Mouse (Mus musculus) liver, embryonic 13.5 days (tissue): ENCODE measurements around the gene Osgin1. TPM values are rescaled to one million over a fixed set of nuclear protein-coding genes. Genes with fewer than 3 reads are reported as not detected.
A peak's percentile ranks its signal among the peaks of the same experiment; 100 is the strongest.

Source experiments
- ATAC-seq: fragments of 200-750 bp; cut with Nextera tagmentation; 2 replicates; pipeline ENCODE4 v1.8.0; 2017; ENCODE audit warnings: low read depth, mild to moderate bottlenecking, moderate number of reproducible peaks, moderate library complexity
- DNase-seq: peaks from one replicate; pipeline ENCODE4 v3.0.0; 2022
- H3K27ac ChIP-seq: fragments of 300-500 bp; sonication (generic); 2 replicates; pipeline ENCODE4 v1.5.1; 2015; ENCODE audit warnings: moderate library complexity, mild to moderate bottlenecking, inconsistent platforms
- H3K27me3 ChIP-seq: fragments of 300-500 bp; sonication (generic); 2 replicates; pipeline ENCODE4 v1.6.1; 2015; ENCODE audit warnings: mild to moderate bottlenecking, inconsistent platforms
- H3K36me3 ChIP-seq: fragments of 300-500 bp; sonication (generic); 2 replicates; pipeline ENCODE4 v1.6.1; 2015; ENCODE audit warnings: mild to moderate bottlenecking, inconsistent platforms
- H3K4me1 ChIP-seq: fragments of 300-500 bp; sonication (generic); replicated peaks from 2 replicates; pipeline ENCODE4 v1.6.1; 2015; ENCODE audit warnings: inconsistent platforms
- H3K4me2 ChIP-seq: fragments of 300-500 bp; sonication (generic); 2 replicates; pipeline ENCODE4 v1.6.1; 2015; ENCODE audit warnings: inconsistent platforms, mild to moderate bottlenecking, moderate library complexity
- H3K4me3 ChIP-seq: fragments of 300-500 bp; sonication (generic); replicated peaks from 2 replicates; pipeline ENCODE4 v1.5.1; 2015; ENCODE audit warnings: mild to moderate bottlenecking, inconsistent platforms
- H3K9ac ChIP-seq: fragments of 300-500 bp; sonication (generic); 2 replicates; pipeline ENCODE4 v1.6.1; 2015; ENCODE audit warnings: mild to moderate bottlenecking, inconsistent platforms
- H3K9me3 ChIP-seq: fragments of 300-500 bp; sonication (generic); replicated peaks from 2 replicates; pipeline ENCODE4 v1.6.1; 2016; ENCODE audit warnings: inconsistent platforms
- WGBS: fragments of 180-500 bp; shearing (Covaris S2); methylation state at CpG from one replicate; pipeline ENCODE4 v1.1.7; 2015; ENCODE audit not compliant: insufficient replicate concordance; 5-methylcytosine and 5-hydroxymethylcytosine counted together
- polyA plus RNA-seq: library from polyadenylated mRNA; unstranded; fragments of >200 nt; fragmentation: Nextera tagmentation; extraction: Ambion mirVana; gene quantifications from 2 replicates; pipeline ENCODE4 v1.2.1, GENCODE M21; 2015

Osgin1 gene
- polyA plus RNA-seq, 1 experiment from 2014 or later: 13.0 TPM

DNA sequence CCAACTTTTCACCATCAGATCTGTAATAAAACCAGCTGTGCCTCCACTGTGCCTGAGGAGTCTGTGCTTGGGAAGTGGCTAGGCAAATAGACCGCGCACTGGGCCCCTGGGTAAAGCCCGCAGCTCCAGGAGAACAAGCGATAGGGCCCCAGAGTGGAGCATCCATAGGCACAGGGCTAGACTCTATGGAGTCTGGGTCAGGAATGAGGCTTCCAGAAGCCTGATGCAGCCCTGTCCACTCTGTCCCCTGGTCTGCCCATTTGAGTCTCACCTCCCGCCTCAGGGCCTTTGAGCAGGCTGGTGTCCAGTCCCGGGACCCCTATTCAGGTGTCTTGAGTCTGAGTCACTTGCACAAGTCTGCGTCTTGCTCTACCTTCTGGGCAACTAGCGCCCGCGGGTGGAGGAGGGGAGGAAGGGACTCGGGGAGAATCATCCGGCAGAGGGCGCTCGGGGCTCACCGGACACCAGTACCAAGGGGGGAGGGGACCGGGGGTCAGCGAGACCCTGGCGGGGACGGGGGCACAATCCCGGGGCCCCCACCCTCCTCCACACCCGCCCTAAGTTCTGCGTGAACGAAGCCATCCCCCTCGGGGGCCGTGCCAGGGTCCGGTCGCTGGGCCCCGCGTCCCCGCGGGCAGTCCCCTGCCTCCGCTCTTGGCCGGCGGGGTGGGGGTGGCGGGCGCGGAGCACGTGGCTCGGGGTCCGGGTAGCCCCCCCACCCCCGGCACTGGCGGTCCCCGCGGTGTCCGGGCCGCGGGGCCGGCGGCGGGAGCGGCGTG lies 12.5 kb downstream of the Osgin1 start, which contains the start of gene Necab2:
Necab2 (plus strand) TSS at position 509 of the 779 bp plus-strand sequence.
- no peak within 1 kb of the TSS for H3K27ac ChIP-seq
- peak within 1 kb of the TSS; percentile 53 for H3K4me3 ChIP-seq
- peaks cover 33% of the 10 kb centered on the region for H3K36me3 ChIP-seq
- H3K4me1 ChIP-seq: peaks cover 9% of the 10 kb centered on the region
- DNase-seq (peak; percentile 39), ATAC-seq (peak; percentile 36; the same call in 1 of the 2 replicates)
- no peak within 1 kb of the TSS for H3K9ac ChIP-seq
- no peaks in the 10 kb centered on the region for H3K9me3 ChIP-seq
- 2% methylated on average over 38 of the region's 52 CpGs for WGBS
- H3K4me2 ChIP-seq: peak within 1 kb of the TSS; percentile 69
- H3K27me3 ChIP-seq: peaks cover 56% of the 10 kb centered on the region

DNA sequence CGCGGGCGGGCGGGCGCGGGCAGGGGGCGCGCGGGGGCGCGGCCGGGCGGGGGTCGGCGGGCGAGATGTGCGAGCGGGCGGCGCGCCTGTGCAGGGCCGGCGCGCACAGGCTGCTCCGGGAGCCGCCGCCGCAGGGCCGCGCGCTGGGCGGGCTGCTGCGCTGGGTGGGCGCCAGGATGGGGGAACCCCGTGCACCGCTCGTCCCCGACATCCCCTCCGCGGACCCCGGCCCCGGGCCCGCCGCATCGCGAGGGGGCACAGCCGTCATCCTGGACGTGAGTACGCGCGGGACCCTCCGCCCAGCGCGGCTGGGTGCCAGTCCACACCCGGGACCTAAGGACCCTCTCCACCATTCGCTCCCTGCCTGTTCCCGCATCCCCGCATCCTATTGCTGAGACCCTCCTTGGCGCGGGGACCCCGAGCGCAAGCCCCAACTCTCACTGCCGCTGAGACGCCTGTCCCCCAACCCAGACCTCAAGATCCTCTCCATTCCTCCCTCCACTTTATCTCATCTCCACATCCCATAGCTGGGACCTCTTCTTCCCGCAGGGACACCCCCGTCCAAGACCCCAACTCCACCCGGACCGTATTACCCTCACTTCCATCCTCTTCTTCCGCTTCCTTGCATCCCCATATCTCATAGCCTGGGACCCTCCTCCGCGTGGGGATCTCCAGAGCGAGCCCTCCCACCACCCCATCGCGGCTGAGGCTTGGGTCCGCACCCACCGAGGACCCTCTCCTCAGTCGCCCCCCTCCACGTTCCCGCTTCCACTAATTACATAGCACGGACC lies 13.3 kb downstream of the Osgin1 start:
- no peak overlapping the region for H3K9ac ChIP-seq

GRCm38 (mm10) chr8:119447781-119448170 lies 13.9 kb downstream of the Osgin1 start:
- no peak overlapping the region for H3K9ac ChIP-seq
- no peak for DNase-seq
- H3K4me3 ChIP-seq: no peak overlapping the region
- no peak overlapping the region for H3K27ac ChIP-seq
- peaks cover 58% of the 10 kb centered on the region for H3K27me3 ChIP-seq
- H3K4me2 ChIP-seq: no peak overlapping the region; the same call in 1 of the 2 replicates
- H3K4me1 ChIP-seq: peaks cover 9% of the 10 kb centered on the region
- no peak for ATAC-seq
- H3K9me3 ChIP-seq: no peaks in the 10 kb centered on the region
- WGBS: 5% methylated on average over 17 of the region's 17 CpGs
- peaks cover 20% of the 10 kb centered on the region for H3K36me3 ChIP-seq

More for the DNA sequence above, 13.3 kb downstream of the Osgin1 start:
- H3K27ac ChIP-seq: no peak overlapping the region
- 2% methylated on average over 51 of the region's 80 CpGs for WGBS
- peak overlapping the region; percentile 69 for H3K4me2 ChIP-seq
- peaks cover 58% of the 10 kb centered on the region for H3K27me3 ChIP-seq
- ATAC-seq: no peak
- DNase-seq: no peak
- peaks cover 25% of the 10 kb centered on the region for H3K36me3 ChIP-seq
- H3K4me1 ChIP-seq: peaks cover 9% of the 10 kb centered on the region
- H3K4me3 ChIP-seq: peak overlapping the region; percentile 53
- no peaks in the 10 kb centered on the region for H3K9me3 ChIP-seq

- H3K27me3 ChIP-seq: peaks cover 57% of the 10 kb centered on the region
- no peak overlapping the region for H3K4me2 ChIP-seq
- H3K4me1 ChIP-seq: peaks cover 9% of the 10 kb centered on the region
- peaks cover 14% of the 10 kb centered on the region; the same call in 1 of the 2 replicates for H3K36me3 ChIP-seq
- H3K27ac ChIP-seq: no peak overlapping the region
- DNase-seq (no peak), ATAC-seq (no peak)
- H3K4me3 ChIP-seq: no peak overlapping the region
- WGBS: 63% methylated on average over 12 of the region's 12 CpGs
- no peak overlapping the region for H3K9ac ChIP-seq
- no peaks in the 10 kb centered on the region for H3K9me3 ChIP-seq
These were observed 15.7 kb downstream of the Osgin1 start for GRCm38 (mm10) chr8:119449627-119450026.

GRCm38 (mm10) chr8:119451131-119451530 lies 17.2 kb downstream of the Osgin1 start:
- Histone ChIP-seq H3K9me3 (no peaks in the 10 kb centered on the region), H3K4me2 (no peak overlapping the region), H3K9ac (no peak overlapping the region), H3K4me1 (peaks cover 9% of the 10 kb centered on the region; the same call in 1 of the 2 replicates), H3K27me3 (peaks cover 42% of the 10 kb centered on the region), H3K27ac (no peak overlapping the region), H3K4me3 (no peak overlapping the region), H3K36me3 (no peaks in the 10 kb centered on the region)
- DNase-seq (no peak), ATAC-seq (no peak)
- WGBS: 67% methylated on average over 4 of the region's 4 CpGs

- no peak overlapping the region for H3K4me3 ChIP-seq
- WGBS: 70% methylated on average over 5 of the region's 5 CpGs
- no peak overlapping the region for H3K4me2 ChIP-seq
- H3K4me1 ChIP-seq: no peaks in the 10 kb centered on the region
- H3K27me3 ChIP-seq: peaks cover 24% of the 10 kb centered on the region
- no peak for ATAC-seq
- H3K9me3 ChIP-seq: no peaks in the 10 kb centered on the region
- DNase-seq: no peak
- no peak overlapping the region for H3K9ac ChIP-seq
- H3K36me3 ChIP-seq: no peaks in the 10 kb centered on the region
- H3K27ac ChIP-seq: no peak overlapping the region
These were observed 19.0 kb downstream of the Osgin1 start for GRCm38 (mm10) chr8:119452919-119453318.

DNA sequence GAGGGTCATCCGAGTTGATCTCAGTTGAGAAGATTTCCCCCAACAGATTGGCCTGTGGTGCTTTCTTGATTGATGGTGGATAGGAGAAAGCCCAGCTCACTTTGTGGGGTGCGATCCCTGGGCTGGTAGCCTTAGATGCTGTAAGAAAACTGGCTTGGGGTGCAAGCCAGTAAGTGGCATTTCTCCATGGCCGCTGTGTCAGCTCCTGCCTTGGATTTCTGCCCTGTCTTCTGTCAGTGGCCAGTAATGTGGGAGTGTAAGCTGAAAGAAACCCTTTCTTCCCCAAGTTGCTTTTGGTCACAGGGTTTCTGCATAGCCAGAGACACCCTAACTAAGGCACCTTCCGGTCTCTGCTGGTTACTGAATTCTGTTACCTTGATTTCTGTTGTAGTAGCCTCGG lies 22.1 kb downstream of the Osgin1 start:
- no peak overlapping the region for H3K27ac ChIP-seq
- ATAC-seq (no peak), DNase-seq (no peak)
- WGBS: 65% methylated on average over 5 of the region's 5 CpGs
- H3K4me1 ChIP-seq: no peaks in the 10 kb centered on the region
- no peaks in the 10 kb centered on the region for H3K9me3 ChIP-seq
- H3K27me3 ChIP-seq: peaks cover 3% of the 10 kb centered on the region; the same call in 1 of the 2 replicates
- H3K36me3 ChIP-seq: no peaks in the 10 kb centered on the region
- no peak overlapping the region for H3K4me2 ChIP-seq
- H3K4me3 ChIP-seq: no peak overlapping the region
- no peak overlapping the region for H3K9ac ChIP-seq

DNA sequence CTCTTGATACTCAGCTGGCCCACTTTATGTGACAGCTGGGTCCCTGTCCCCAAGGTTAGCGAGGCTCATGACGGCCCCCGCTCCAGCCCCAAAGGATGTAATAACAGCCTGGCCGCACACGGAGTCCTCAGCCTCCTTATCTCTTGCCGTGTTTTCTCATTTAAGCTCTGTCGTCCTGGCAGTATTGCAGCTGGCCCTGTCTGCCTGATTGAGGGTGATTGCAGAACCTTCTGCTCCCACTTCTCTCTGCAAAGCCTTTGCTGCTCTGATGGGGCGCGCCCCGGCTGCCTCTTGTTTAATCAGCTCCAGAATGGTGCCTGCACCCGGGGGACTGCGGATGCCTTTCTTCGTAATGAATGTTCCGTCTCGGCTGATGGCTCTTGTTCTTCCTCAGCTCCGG lies 25.8 kb downstream of the Osgin1 start:
- no peak for ATAC-seq
- Histone ChIP-seq H3K4me2 (no peak overlapping the region), H3K4me1 (no peaks in the 10 kb centered on the region), H3K27me3 (peaks cover 13% of the 10 kb centered on the region), H3K9me3 (no peaks in the 10 kb centered on the region), H3K9ac (no peak overlapping the region), H3K27ac (no peak overlapping the region), H3K4me3 (no peak overlapping the region), H3K36me3 (no peaks in the 10 kb centered on the region)
- WGBS: 46% methylated on average over 16 of the region's 16 CpGs
- DNase-seq: no peak

- Histone ChIP-seq H3K27me3 (peaks cover 30% of the 10 kb centered on the region), H3K9me3 (no peaks in the 10 kb centered on the region)
These were observed 27.4 kb downstream of the Osgin1 start for GRCm38 (mm10) chr8:119461356-119461755.

GRCm38 (mm10) chr8:119463709-119464108 lies 29.8 kb downstream of the Osgin1 start:
- ATAC-seq: no peak
- Histone ChIP-seq H3K4me3 (no peak overlapping the region), H3K9me3 (no peaks in the 10 kb centered on the region), H3K27ac (no peak overlapping the region), H3K36me3 (no peaks in the 10 kb centered on the region), H3K9ac (no peak overlapping the region), H3K27me3 (peaks cover 43% of the 10 kb centered on the region), H3K4me2 (no peak overlapping the region), H3K4me1 (peaks cover 7% of the 10 kb centered on the region)
- no peak for DNase-seq
- WGBS: 47% methylated on average over 7 of the region's 7 CpGs

More at GRCm38 (mm10) chr8:119461356-119461755, 27.4 kb downstream of the Osgin1 start:
- DNase-seq (no peak), ATAC-seq (no peak)
- WGBS: 57% methylated on average over 9 of the region's 9 CpGs
- no peak overlapping the region for H3K9ac ChIP-seq
- H3K36me3 ChIP-seq: no peaks in the 10 kb centered on the region
- H3K27ac ChIP-seq: no peak overlapping the region
- peaks cover 6% of the 10 kb centered on the region for H3K4me1 ChIP-seq
- H3K4me2 ChIP-seq: no peak overlapping the region
- no peak overlapping the region for H3K4me3 ChIP-seq

- Histone ChIP-seq H3K4me2 (peak overlapping the region; percentile 12; the same call in 1 of the 2 replicates), H3K4me3 (no peak overlapping the region), H3K4me1 (peaks cover 7% of the 10 kb centered on the region), H3K9ac (no peak overlapping the region), H3K9me3 (no peaks in the 10 kb centered on the region), H3K27me3 (peaks cover 43% of the 10 kb centered on the region), H3K36me3 (no peaks in the 10 kb centered on the region), H3K27ac (no peak overlapping the region)
- no peak for DNase-seq
- ATAC-seq: no peak
- WGBS: 6% methylated on average over 18 of the region's 18 CpGs
These were observed 32.2 kb downstream of the Osgin1 start for GRCm38 (mm10) chr8:119466105-119466504.
